Mouse (Mus musculus): Measurements from ENCODE around the gene Eef1akmt3.

- TF ChIP-seq EP300 (IDR thresholded peaks at IDR 0.05; ENCODE audit: insufficient read depth, low read depth, low read length) (peak; percentile 73; the same call in 1 of the 2 replicates), CTCF (IDR thresholded peaks at IDR 0.05) (no peak), POLR2A (IDR thresholded peaks at IDR 0.05; ENCODE audit: insufficient read depth, low read depth, low read length) (no peak)
Observed at GRCm38 (mm10) chr10:126986541-126986961, 54.8 kb downstream of the Eef1akmt3 start.
